Mouse (Mus musculus): ENCODE measurements around the gene Olfr322. TPM values are rescaled to one million over a fixed set of nuclear protein-coding genes. Genes with fewer than 3 reads are reported as not detected.

Olfr322 gene
- not detected in 2 replicates for polyA plus RNA-seq (2012; ENCODE audit: insufficient read depth, low replicate concordance)

DNA sequence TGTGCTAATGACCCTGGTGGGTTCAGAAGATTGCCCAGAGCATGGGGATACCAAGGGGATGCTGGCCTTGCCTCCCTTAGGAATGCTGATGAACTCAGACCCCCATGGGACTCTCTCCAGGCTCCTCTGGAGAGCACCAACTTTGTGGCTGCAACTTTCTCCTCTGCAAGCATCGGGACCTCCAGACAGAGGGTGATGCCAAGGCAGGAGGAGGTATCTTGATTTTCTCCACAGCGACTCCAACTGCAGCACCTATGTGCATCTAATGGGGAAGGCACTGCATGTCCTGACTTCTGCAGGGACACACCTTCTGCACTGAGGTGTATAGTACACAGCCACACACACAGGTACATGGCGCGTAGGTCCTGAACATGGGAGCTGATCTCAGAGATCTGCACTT lies at the start of gene Olfr322:
Gene Olfr322, plus strand, starts transcription at position 187 of the 400 bp plus-strand sequence.
- Histone ChIP-seq H3K27me3 (replicated peaks) (peaks cover 1% of the 10 kb centered on the region), H3K4me3 (replicated peaks) (no peak within 1 kb of the TSS), H3K36me3 (replicated peaks; ENCODE audit: low read length) (peaks cover 9% of the 10 kb centered on the region), H3K4me1 (peaks cover 7% of the 10 kb centered on the region; the same call in 1 of the 2 replicates), H3K9me3 (no peaks in the 10 kb centered on the region)
- no peak for TF ChIP-seq FLI1 (IDR thresholded peaks at IDR 0.05; ENCODE audit: low read length)
- TF ChIP-seq GATA1 (IDR thresholded peaks at IDR 0.05; ENCODE audit: borderline replicate concordance, low read length) = no peak

GRCm38 (mm10) chr11:58613359-58613758 lies 45.2 kb upstream of the Olfr322 start:
- no peak for TF ChIP-seq FLI1 (IDR thresholded peaks at IDR 0.05; ENCODE audit: low read length)
- TF ChIP-seq GATA1 (IDR thresholded peaks at IDR 0.05; ENCODE audit: borderline replicate concordance, low read length) = no peak
- H3K4me1 ChIP-seq = peaks cover 42% of the 10 kb centered on the region
- no peaks in the 10 kb centered on the region for H3K9me3 ChIP-seq
- H3K36me3 ChIP-seq (replicated peaks; ENCODE audit: low read length) = no peaks in the 10 kb centered on the region
- peaks cover 12% of the 10 kb centered on the region for H3K27me3 ChIP-seq (replicated peaks)
- H3K4me3 ChIP-seq (replicated peaks) = no peak overlapping the region

DNA sequence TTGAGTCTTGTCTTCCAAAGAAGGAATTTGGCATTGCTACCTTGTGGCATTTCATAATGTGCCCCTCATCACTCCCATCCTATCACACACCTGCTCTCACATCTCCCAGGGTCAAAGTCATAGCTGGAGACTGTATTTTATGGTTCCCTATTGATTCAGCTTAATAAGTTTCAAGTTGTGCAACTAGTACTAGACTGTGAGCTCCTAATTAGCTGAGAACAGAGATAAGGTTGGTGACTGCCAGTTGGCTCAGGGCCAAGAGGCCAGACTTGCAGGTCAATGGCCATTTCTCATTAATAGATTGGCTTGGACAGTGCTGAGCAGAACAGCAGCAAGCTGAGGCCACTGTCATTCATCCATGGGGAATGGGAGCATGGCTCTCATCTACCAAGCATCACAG lies 44.1 kb upstream of the Olfr322 start:
- Histone ChIP-seq H3K36me3 (replicated peaks; ENCODE audit: low read length) (no peaks in the 10 kb centered on the region), H3K4me1 (peaks cover 47% of the 10 kb centered on the region), H3K9me3 (no peaks in the 10 kb centered on the region), H3K4me3 (replicated peaks) (no peak overlapping the region), H3K27me3 (replicated peaks) (peaks cover 12% of the 10 kb centered on the region)
- TF ChIP-seq FLI1 (IDR thresholded peaks at IDR 0.05; ENCODE audit: low read length) (no peak), GATA1 (IDR thresholded peaks at IDR 0.05; ENCODE audit: borderline replicate concordance, low read length) (no peak)

GRCm38 (mm10) chr11:58615975-58616374 lies 42.6 kb upstream of the Olfr322 start, which contains the start of gene 2210407C18Rik:
2210407C18Rik (minus strand) TSS chr11:58616075.
- Histone ChIP-seq H3K36me3 (replicated peaks; ENCODE audit: low read length) (no peaks in the 10 kb centered on the region), H3K4me1 (peaks cover 45% of the 10 kb centered on the region), H3K9me3 (no peaks in the 10 kb centered on the region), H3K27me3 (replicated peaks) (peaks cover 15% of the 10 kb centered on the region), H3K4me3 (replicated peaks) (no peak within 1 kb of the TSS)
- no peak for TF ChIP-seq GATA1 (IDR thresholded peaks at IDR 0.05; ENCODE audit: borderline replicate concordance, low read length)
- no peak for TF ChIP-seq FLI1 (IDR thresholded peaks at IDR 0.05; ENCODE audit: low read length)

GRCm38 (mm10) chr11:58618369-58618768 lies 40.2 kb upstream of the Olfr322 start:
- Histone ChIP-seq H3K4me3 (replicated peaks) (no peak overlapping the region), H3K36me3 (replicated peaks; ENCODE audit: low read length) (no peaks in the 10 kb centered on the region), H3K27me3 (replicated peaks) (peaks cover 12% of the 10 kb centered on the region), H3K4me1 (peaks cover 41% of the 10 kb centered on the region), H3K9me3 (no peaks in the 10 kb centered on the region)
- TF ChIP-seq FLI1 (IDR thresholded peaks at IDR 0.05; ENCODE audit: low read length) (no peak), GATA1 (IDR thresholded peaks at IDR 0.05; ENCODE audit: borderline replicate concordance, low read length) (no peak)

DNA sequence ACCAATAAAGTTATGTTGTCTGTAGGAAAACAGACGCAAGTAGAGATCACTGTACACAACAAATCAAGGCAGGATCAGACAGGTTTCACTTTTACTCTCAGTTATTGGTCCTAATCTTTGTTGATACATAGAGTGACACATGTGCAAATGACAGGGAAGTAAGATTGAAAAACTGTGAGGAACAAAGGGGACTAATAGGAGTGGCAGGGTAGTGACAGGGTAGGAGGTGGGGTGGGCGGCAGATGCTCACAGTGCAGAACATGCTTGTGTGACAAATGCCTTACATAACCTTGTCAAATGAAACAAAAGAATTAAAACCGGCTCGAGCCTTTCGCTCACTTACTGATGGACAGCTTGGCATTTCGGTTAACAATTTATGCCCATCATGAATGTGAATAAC lies 39.8 kb upstream of the Olfr322 start:
- no peaks in the 10 kb centered on the region for H3K9me3 ChIP-seq
- H3K4me3 ChIP-seq (replicated peaks) = no peak overlapping the region
- H3K27me3 ChIP-seq (replicated peaks) = peaks cover 14% of the 10 kb centered on the region
- TF ChIP-seq FLI1 (IDR thresholded peaks at IDR 0.05; ENCODE audit: low read length) (no peak), GATA1 (IDR thresholded peaks at IDR 0.05; ENCODE audit: borderline replicate concordance, low read length) (no peak)
- peaks cover 39% of the 10 kb centered on the region for H3K4me1 ChIP-seq
- H3K36me3 ChIP-seq (replicated peaks; ENCODE audit: low read length) = no peaks in the 10 kb centered on the region

DNA sequence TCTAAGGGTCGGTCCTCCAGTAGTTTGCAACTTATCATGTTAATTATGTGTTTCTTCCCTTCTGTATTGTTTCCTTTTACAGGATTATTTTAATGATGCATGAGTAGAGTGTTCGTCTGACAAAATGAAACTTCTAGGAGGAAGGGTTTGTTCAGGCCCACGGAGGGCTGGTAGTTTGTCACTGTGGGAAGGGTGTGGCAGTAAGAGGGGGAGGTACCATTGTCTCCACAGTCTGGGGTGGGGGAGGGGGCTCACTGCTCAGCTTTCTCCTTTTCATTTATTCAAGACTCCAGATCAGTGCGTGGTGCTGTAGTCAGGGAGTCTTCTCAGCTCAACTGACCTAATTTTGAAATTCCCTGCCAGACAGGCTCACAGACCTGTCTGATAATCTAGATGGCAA lies 32.4 kb upstream of the Olfr322 start:
- no peaks in the 10 kb centered on the region for H3K36me3 ChIP-seq (replicated peaks; ENCODE audit: low read length)
- H3K4me1 ChIP-seq = peaks cover 11% of the 10 kb centered on the region
- peaks cover 19% of the 10 kb centered on the region for H3K27me3 ChIP-seq (replicated peaks)
- TF ChIP-seq FLI1 (IDR thresholded peaks at IDR 0.05; ENCODE audit: low read length) (no peak), GATA1 (IDR thresholded peaks at IDR 0.05; ENCODE audit: borderline replicate concordance, low read length) (no peak)
- H3K4me3 ChIP-seq (replicated peaks) = no peak overlapping the region
- H3K9me3 ChIP-seq = no peaks in the 10 kb centered on the region

- Histone ChIP-seq H3K27me3 (replicated peaks) (peaks cover 7% of the 10 kb centered on the region), H3K9me3 (no peaks in the 10 kb centered on the region), H3K4me1 (peaks cover 40% of the 10 kb centered on the region), H3K4me3 (replicated peaks) (no peak within 1 kb of the TSS), H3K36me3 (replicated peaks; ENCODE audit: low read length) (no peaks in the 10 kb centered on the region)
- TF ChIP-seq GATA1 (IDR thresholded peaks at IDR 0.05; ENCODE audit: borderline replicate concordance, low read length) = no peak
- no peak for TF ChIP-seq FLI1 (IDR thresholded peaks at IDR 0.05; ENCODE audit: low read length)
These were observed 28.2 kb upstream of the Olfr322 start, which contains the start of gene Olfr323 for GRCm38 (mm10) chr11:58630401-58630800. Olfr323 (minus strand) TSS chr11:58630501.

DNA sequence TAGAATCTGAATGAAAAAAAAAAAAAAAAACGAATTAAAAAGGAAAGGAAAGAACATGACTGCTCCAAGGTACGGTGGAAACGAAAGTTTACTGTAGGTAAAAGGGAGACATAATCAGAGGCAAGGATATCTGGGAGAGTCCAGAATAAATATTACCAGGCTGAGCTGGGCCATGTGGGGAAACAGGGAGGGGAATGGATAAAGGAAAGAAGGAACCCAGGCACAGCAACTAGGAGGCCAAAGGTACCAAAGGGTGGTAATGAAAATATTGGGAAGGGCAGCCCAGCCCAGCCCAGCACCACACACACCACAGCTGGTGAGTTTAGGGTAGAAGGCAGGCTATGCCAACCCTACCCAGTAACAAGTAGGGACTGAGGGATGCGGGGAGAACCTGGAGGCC lies 23.7 kb upstream of the Olfr322 start:
- TF ChIP-seq GATA1 (IDR thresholded peaks at IDR 0.05; ENCODE audit: borderline replicate concordance, low read length) = no peak
- no peak for TF ChIP-seq FLI1 (IDR thresholded peaks at IDR 0.05; ENCODE audit: low read length)
- Histone ChIP-seq H3K36me3 (replicated peaks; ENCODE audit: low read length) (no peaks in the 10 kb centered on the region), H3K27me3 (replicated peaks) (no peaks in the 10 kb centered on the region), H3K4me3 (replicated peaks) (peak overlapping the region; percentile 83), H3K4me1 (peaks cover 71% of the 10 kb centered on the region), H3K9me3 (no peaks in the 10 kb centered on the region)

DNA sequence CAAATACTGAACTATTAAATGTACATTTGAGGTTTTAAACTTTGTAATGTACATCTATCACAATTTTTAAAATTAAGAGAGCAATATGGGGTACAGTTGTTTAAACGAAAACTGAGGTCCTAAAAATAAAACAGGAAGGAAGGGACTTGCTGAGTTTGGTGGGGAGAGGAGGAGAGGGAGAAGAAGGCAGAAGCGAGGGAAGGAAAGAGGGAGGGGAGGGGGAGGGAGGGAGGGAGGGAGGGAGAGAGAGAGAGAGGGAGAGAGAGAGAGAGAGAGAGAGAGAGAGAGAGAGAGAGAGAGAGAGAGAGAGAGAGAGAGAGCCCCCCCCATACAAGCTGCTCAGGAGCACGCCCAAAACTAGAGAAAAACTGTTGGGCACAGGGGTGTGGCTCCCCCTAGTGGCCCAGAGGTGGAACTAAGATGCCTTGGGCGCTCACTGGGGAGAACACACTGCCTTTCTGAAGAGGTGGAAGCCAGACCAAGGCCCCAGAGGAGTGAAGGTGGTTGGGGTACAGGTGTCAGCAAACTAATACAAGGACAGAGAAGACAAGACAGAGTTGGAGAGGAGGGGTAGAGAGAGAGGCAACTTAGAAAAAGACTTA lies 22.1 kb upstream of the Olfr322 start:
- no peaks in the 10 kb centered on the region for H3K27me3 ChIP-seq (replicated peaks)

More for the DNA sequence above, 22.1 kb upstream of the Olfr322 start:
- Histone ChIP-seq H3K36me3 (replicated peaks; ENCODE audit: low read length) (no peaks in the 10 kb centered on the region), H3K4me1 (peaks cover 78% of the 10 kb centered on the region), H3K4me3 (replicated peaks) (peak overlapping the region; percentile 87), H3K9me3 (no peaks in the 10 kb centered on the region)
- TF ChIP-seq FLI1 (IDR thresholded peaks at IDR 0.05; ENCODE audit: low read length) = no peak
- TF ChIP-seq GATA1 (IDR thresholded peaks at IDR 0.05; ENCODE audit: borderline replicate concordance, low read length) = no peak
